In the genomic region with DNA sequence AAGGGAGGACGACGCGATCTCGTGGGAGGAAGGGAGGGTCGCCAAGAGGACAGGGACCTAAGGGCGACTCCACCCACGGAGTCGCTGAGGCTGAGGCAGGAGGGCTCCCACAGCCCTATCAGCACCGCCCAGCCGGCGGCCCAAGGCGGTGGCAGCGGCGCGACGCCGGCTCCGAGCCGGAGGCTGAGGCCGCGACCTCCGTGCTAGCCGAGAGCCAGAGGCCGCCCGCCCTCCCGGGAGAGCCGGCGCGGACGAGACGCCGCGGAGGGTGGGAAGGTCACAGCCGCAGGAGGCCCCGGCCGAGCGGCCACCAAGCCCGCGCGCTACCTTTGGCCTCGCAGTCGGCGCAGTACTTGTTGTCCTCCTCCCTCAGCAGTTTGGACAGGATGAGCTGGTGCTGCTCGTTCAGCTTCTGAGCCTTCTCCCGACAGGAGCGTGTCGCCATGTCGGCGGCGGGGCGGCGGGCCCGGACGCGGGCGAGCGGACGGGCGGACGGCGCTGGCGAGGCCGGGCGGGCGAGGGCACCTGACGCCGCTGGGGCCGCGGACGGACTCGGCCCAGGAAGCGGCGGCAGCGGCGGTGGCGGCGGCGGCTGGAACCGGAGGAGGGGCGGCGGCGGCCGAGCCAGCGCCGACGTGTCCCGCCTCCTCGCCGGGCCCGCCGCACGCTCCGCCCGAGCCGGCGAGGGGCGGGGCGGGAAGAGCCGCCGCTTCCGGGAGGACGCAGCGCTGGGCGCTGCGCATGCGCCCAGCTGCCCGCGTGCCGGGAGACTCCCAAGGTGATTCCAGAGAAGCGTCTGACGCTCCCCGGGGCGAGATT, we compare ENCODE assay signal across 7 mouse cellular contexts. TPM values are rescaled to one million over a fixed set of nuclear protein-coding genes. Genes with fewer than 3 reads are reported as not detected.
A peak's percentile ranks its signal among the peaks of the same experiment; 100 is the strongest.
DNase-seq lines count a peak whose midpoint lies in the region; ATAC-seq and TF ChIP-seq lines count a peak whose summit lies in the region.

Gene Smap1 (minus strand): TSS at position 607 of the 819 bp plus-strand sequence.

- ATAC-seq in embryonic facial prominence, embryonic 13.5 days (ENCODE audit: insufficient number of reproducible peaks, insufficient read depth, low FRiP score, low TSS enrichment, low read depth): peak; percentile 91
- ATAC-seq in limb, embryonic 11.5 days (ENCODE audit: insufficient number of reproducible peaks, low FRiP score, low TSS enrichment, low read depth): peak; percentile 90
- peak; percentile 93 for ATAC-seq in midbrain, embryonic 13.5 days

- H3K4me2 ChIP-seq in embryonic facial prominence, embryonic 13.5 days: peak within 1 kb of the TSS; percentile 77
- H3K4me2 ChIP-seq in limb, embryonic 11.5 days (ENCODE audit: low read depth, severe bottlenecking): peak within 1 kb of the TSS; percentile 84
- H3K4me2 ChIP-seq in midbrain, embryonic 13.5 days (replicated peaks): peak within 1 kb of the TSS; percentile 78

- H3K9ac ChIP-seq in embryonic facial prominence, embryonic 13.5 days: peak within 1 kb of the TSS; percentile 96
- H3K9ac ChIP-seq in limb, embryonic 11.5 days (ENCODE audit: low read length): peak within 1 kb of the TSS; percentile 92
- peak within 1 kb of the TSS; percentile 92 for H3K9ac ChIP-seq in midbrain, embryonic 13.5 days (replicated peaks)

- no peaks in the 10 kb centered on the region for H3K9me3 ChIP-seq in embryonic facial prominence, embryonic 13.5 days
- H3K9me3 ChIP-seq in limb, embryonic 11.5 days (ENCODE audit: control insufficient read depth, low read length): no peaks in the 10 kb centered on the region
- peaks cover 9% of the 10 kb centered on the region; the same call in 1 of the 2 replicates for H3K9me3 ChIP-seq in midbrain, embryonic 13.5 days

- TF ChIP-seq CTCF in small intestine, adult 2 months (IDR thresholded peaks at IDR 0.05; ENCODE audit: extremely low read depth, insufficient read length, insufficient replicate concordance, low read depth, low read length): no peak

- peak within 1 kb of the TSS; percentile 94 for H3K4me3 ChIP-seq in embryonic facial prominence, embryonic 13.5 days
- H3K4me3 ChIP-seq in limb, embryonic 11.5 days (ENCODE audit: low read depth, low read length): peak within 1 kb of the TSS; percentile 84
- peak within 1 kb of the TSS; percentile 95 for H3K4me3 ChIP-seq in midbrain, embryonic 13.5 days (replicated peaks)
- H3K4me3 ChIP-seq in small intestine, adult 2 months (ENCODE audit: low read depth, low read length): peak within 1 kb of the TSS; percentile 76

- no peak; the same call in 1 of the 2 replicates for TF ChIP-seq POLR2A in small intestine, adult 2 months (IDR thresholded peaks at IDR 0.05; ENCODE audit: low read depth, low read length)

- no peaks in the 10 kb centered on the region for H3K27me3 ChIP-seq in embryonic facial prominence, embryonic 13.5 days
- no peaks in the 10 kb centered on the region for H3K27me3 ChIP-seq in limb, embryonic 11.5 days (ENCODE audit: control insufficient read depth, insufficient read depth, low read length)
- H3K27me3 ChIP-seq in midbrain, embryonic 13.5 days: no peaks in the 10 kb centered on the region
- H3K27me3 ChIP-seq in small intestine, adult 2 months (ENCODE audit: control insufficient read depth, insufficient read depth, low read length): no peaks in the 10 kb centered on the region

- DNase-seq in adrenal gland, postnatal 36 days: peak; percentile 86 to 92
- DNase-seq in heart, adult 18-20 months: peak; percentile 84 to 88
- DNase-seq in kidney, adult 18-20 months: peak; percentile 82
- peak; percentile 83 for DNase-seq in limb, embryonic 11.5 days (ENCODE audit: low spot score)

- peak within 1 kb of the TSS; percentile 90 for H3K27ac ChIP-seq in embryonic facial prominence, embryonic 13.5 days
- peak within 1 kb of the TSS; percentile 82 for H3K27ac ChIP-seq in limb, embryonic 11.5 days (replicated peaks; ENCODE audit: low read depth, low read length)
- H3K27ac ChIP-seq in midbrain, embryonic 13.5 days: peak within 1 kb of the TSS; percentile 96
- peak within 1 kb of the TSS; percentile 94 for H3K27ac ChIP-seq in small intestine, adult 2 months (ENCODE audit: insufficient read depth, low read depth, low read length)

- under 1% methylated on average over 95 of the region's 113 CpGs for WGBS in embryonic facial prominence, embryonic 13.5 days
- WGBS in limb, embryonic 11.5 days: under 1% methylated on average over 103 of the region's 113 CpGs
- under 1% methylated on average over 82 of the region's 113 CpGs for WGBS in midbrain, embryonic 13.5 days
- under 1% methylated on average over 113 of the region's 113 CpGs for WGBS in small intestine, adult 2 months

- no peaks in the 10 kb centered on the region for H3K36me3 ChIP-seq in embryonic facial prominence, embryonic 13.5 days
- no peaks in the 10 kb centered on the region for H3K36me3 ChIP-seq in limb, embryonic 11.5 days (ENCODE audit: control insufficient read depth, insufficient read depth, low read length)
- H3K36me3 ChIP-seq in midbrain, embryonic 13.5 days: no peaks in the 10 kb centered on the region
- no peaks in the 10 kb centered on the region for H3K36me3 ChIP-seq in small intestine, adult 2 months (ENCODE audit: control insufficient read depth, insufficient read depth, low read length)

- H3K4me1 ChIP-seq in embryonic facial prominence, embryonic 13.5 days: peaks cover 16% of the 10 kb centered on the region
- H3K4me1 ChIP-seq in limb, embryonic 11.5 days (ENCODE audit: control insufficient read depth, insufficient read depth, low read length): peaks cover 3% of the 10 kb centered on the region; the same call in 1 of the 2 replicates
- peaks cover 25% of the 10 kb centered on the region for H3K4me1 ChIP-seq in midbrain, embryonic 13.5 days (replicated peaks)
- H3K4me1 ChIP-seq in small intestine, adult 2 months (ENCODE audit: control insufficient read depth, insufficient read depth, insufficient read length, low read length): peaks cover 9% of the 10 kb centered on the region; the same call in 1 of the 2 replicates

RNA-seq across cellular contexts. Expression of gene Smap1, which starts in this region (rescaled TPM):
- total RNA-seq in adrenal gland, postnatal 36 days (2021): 10 to 100 TPM; 60.6 to 74.5 TPM
- 38.0 and 45.7 TPM in 2 replicates for polyA plus RNA-seq in embryonic facial prominence, embryonic 13.5 days (2015; fragmentation: Nextera tagmentation; extraction: Ambion mirVana)
- 10 to 100 TPM; 16.5 to 20.3 TPM for total RNA-seq in heart, adult 18-20 months (2021)
- 43.9 and 46.7 TPM in 2 replicates for polyA plus RNA-seq in limb, embryonic 11.5 days (2014; fragmentation: Nextera tagmentation; extraction: Ambion mirVana)
- 56.5 and 74.2 TPM in 2 replicates for polyA plus RNA-seq in midbrain, embryonic 13.5 days (2015; fragmentation: Nextera tagmentation; extraction: Ambion mirVana)
- 14.9 and 46.3 TPM in 2 replicates for polyA plus RNA-seq in small intestine, adult 2 months (2012; rRNA removed)

Comparison
In these comparisons a context has a peak if more than half of its experiments do, and no peak if none do; other contexts are left out.
1. Peak in every context shown above with its lines: DNase-seq, ATAC-seq, H3K4me3 ChIP-seq and H3K27ac ChIP-seq.